Mouse (Mus musculus) cerebellum, adult 11-12 months (tissue): ENCODE measurements around the gene D10Wsu102e.
"Not testable (repeated sequence)": the region's sequence is repeated elsewhere in the genome, so short reads cannot be mapped to it uniquely, and the experiment has no call there.

Experiments
- DNase-seq: peaks from one replicate; pipeline ENCODE4 v3.0.0; 2022

D10Wsu102e gene

GRCm38 (mm10) chr10:83347494-83347893, 12.5 kb upstream of the D10Wsu102e start:
- DNase-seq: no peak

- no peak for DNase-seq
Observed at GRCm38 (mm10) chr10:83350689-83351088, 9.3 kb upstream of the D10Wsu102e start.

- not testable (repeated sequence) for DNase-seq
Observed at GRCm38 (mm10) chr10:83351779-83352178, 8.2 kb upstream of the D10Wsu102e start.

GRCm38 (mm10) chr10:83353680-83354332, 6.2 kb upstream of the D10Wsu102e start:
- no peak for DNase-seq

GRCm38 (mm10) chr10:83354333-83354719, 5.7 kb upstream of the D10Wsu102e start:
- no peak for DNase-seq

- DNase-seq: no peak
Observed at GRCm38 (mm10) chr10:83356416-83356815, 3.6 kb upstream of the D10Wsu102e start.

GRCm38 (mm10) chr10:83359451-83359850, 570 bp upstream of the D10Wsu102e start:
- no peak for DNase-seq

GRCm38 (mm10) chr10:83360356-83360755, 335 bp downstream of the D10Wsu102e start:
- no peak for DNase-seq

GRCm38 (mm10) chr10:83361643-83362382, 1.8 kb downstream of the D10Wsu102e start:
- DNase-seq: no peak

GRCm38 (mm10) chr10:83363451-83363850, 3.4 kb downstream of the D10Wsu102e start:
- no peak for DNase-seq

- no peak for DNase-seq
Observed at GRCm38 (mm10) chr10:83368918-83369317, 8.9 kb downstream of the D10Wsu102e start.

- no peak for DNase-seq
Observed at GRCm38 (mm10) chr10:83374045-83374656, 14.1 kb downstream of the D10Wsu102e start.

- not testable (repeated sequence) for DNase-seq
Observed at GRCm38 (mm10) chr10:83375458-83375857, 15.4 kb downstream of the D10Wsu102e start.

- no peak for DNase-seq
Observed at GRCm38 (mm10) chr10:83376911-83377682, 17.1 kb downstream of the D10Wsu102e start.

- no peak for DNase-seq
Observed at GRCm38 (mm10) chr10:83378083-83378833, 18.2 kb downstream of the D10Wsu102e start.

- no peak for DNase-seq
Observed at GRCm38 (mm10) chr10:83380501-83380900, 20.5 kb downstream of the D10Wsu102e start.

GRCm38 (mm10) chr10:83382528-83382927, 22.5 kb downstream of the D10Wsu102e start:
- DNase-seq: no peak

GRCm38 (mm10) chr10:83382988-83383387, 23.0 kb downstream of the D10Wsu102e start:
- DNase-seq: no peak

GRCm38 (mm10) chr10:83383863-83384262, 23.8 kb downstream of the D10Wsu102e start:
- no peak for DNase-seq

- no peak for DNase-seq
Observed at GRCm38 (mm10) chr10:83384456-83385215, 24.6 kb downstream of the D10Wsu102e start.

GRCm38 (mm10) chr10:83385330-83385910, 25.4 kb downstream of the D10Wsu102e start:
- DNase-seq: no peak
